Mouse (Mus musculus): Measurements from ENCODE around the gene Srsf3. TPM values are rescaled to one million over a fixed set of nuclear protein-coding genes. Genes with fewer than 3 reads are reported as not detected.

Srsf3 gene
- total and polyA plus RNA-seq, 3 experiments = 64.5 to 84.9 (median 84.5) TPM

GRCm38 (mm10) chr17:29000465-29000864, 32.0 kb upstream of the Srsf3 start:
- Histone ChIP-seq H3K79me2 (replicated peaks; ENCODE audit: control insufficient read depth, insufficient read depth, low read length) (peaks cover 7% of the 10 kb centered on the region), H3K27ac (no peak overlapping the region), H3K27me3 (ENCODE audit: control insufficient read depth, insufficient read depth, low read length) (no peaks in the 10 kb centered on the region), H3K4me3 (no peak overlapping the region), H3K9ac (ENCODE audit: low read depth, low read length) (no peak overlapping the region), H3K4me1 (ENCODE audit: control insufficient read depth, insufficient read depth, low read length) (peaks cover 1% of the 10 kb centered on the region; the same call in 1 of the 2 replicates), H3K36me3 (ENCODE audit: control insufficient read depth, insufficient read depth, low read length) (peaks cover 16% of the 10 kb centered on the region)
- WGBS = 79% methylated on average over 6 of the region's 6 CpGs
- no peak for DNase-seq
- intact Hi-C loops (cut with DNase I) = no loop called here
- no peak for TF ChIP-seq EP300 (IDR thresholded peaks at IDR 0.05; ENCODE audit: insufficient read depth, low read depth, low read length)
- TF ChIP-seq CTCF (IDR thresholded peaks at IDR 0.05) = no peak
- TF ChIP-seq POLR2A (IDR thresholded peaks at IDR 0.05; ENCODE audit: insufficient read depth, low read depth, low read length) = no peak

DNA sequence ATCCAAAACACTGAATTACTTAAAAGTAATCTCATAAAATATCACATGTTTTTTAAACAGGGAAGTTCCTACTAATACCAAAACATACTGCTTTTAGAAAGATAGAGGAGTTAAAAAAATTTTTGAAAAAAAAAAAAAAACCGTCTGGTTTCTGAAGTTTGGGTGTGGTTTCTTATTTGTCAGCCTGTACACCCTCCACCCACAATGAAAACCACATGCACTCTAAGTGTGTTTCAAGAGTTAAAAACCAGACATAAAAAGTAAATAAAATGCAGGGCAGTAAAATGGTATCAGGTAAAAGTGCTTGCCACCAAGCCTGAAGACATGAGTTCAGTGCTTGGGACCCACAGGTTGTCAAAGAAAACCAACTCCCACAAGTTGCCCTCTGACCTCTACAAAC, 28.7 kb upstream of the Srsf3 start:
- H3K27me3 ChIP-seq (ENCODE audit: control insufficient read depth, insufficient read depth, low read length) = no peaks in the 10 kb centered on the region
- WGBS = 37% methylated on average over 1 of the region's 1 CpGs
- no peak overlapping the region for H3K9ac ChIP-seq (ENCODE audit: low read depth, low read length)
- intact Hi-C loops (cut with DNase I) = no loop called here
- TF ChIP-seq CTCF (IDR thresholded peaks at IDR 0.05) = no peak
- TF ChIP-seq EP300 (IDR thresholded peaks at IDR 0.05; ENCODE audit: insufficient read depth, low read depth, low read length) = no peak
- TF ChIP-seq POLR2A (IDR thresholded peaks at IDR 0.05; ENCODE audit: insufficient read depth, low read depth, low read length) = no peak
- peaks cover 6% of the 10 kb centered on the region for H3K4me1 ChIP-seq (ENCODE audit: control insufficient read depth, insufficient read depth, low read length)
- DNase-seq = no peak
- peaks cover 10% of the 10 kb centered on the region for H3K79me2 ChIP-seq (replicated peaks; ENCODE audit: control insufficient read depth, insufficient read depth, low read length)
- no peak overlapping the region for H3K4me3 ChIP-seq
- H3K36me3 ChIP-seq (ENCODE audit: control insufficient read depth, insufficient read depth, low read length) = peaks cover 15% of the 10 kb centered on the region
- H3K27ac ChIP-seq = no peak overlapping the region

- DNase-seq = no peak
- Histone ChIP-seq H3K4me1 (ENCODE audit: control insufficient read depth, insufficient read depth, low read length) (peaks cover 6% of the 10 kb centered on the region), H3K27ac (no peak overlapping the region), H3K79me2 (replicated peaks; ENCODE audit: control insufficient read depth, insufficient read depth, low read length) (peaks cover 9% of the 10 kb centered on the region), H3K9ac (ENCODE audit: low read depth, low read length) (no peak overlapping the region), H3K36me3 (ENCODE audit: control insufficient read depth, insufficient read depth, low read length) (peaks cover 10% of the 10 kb centered on the region), H3K4me3 (no peak overlapping the region), H3K27me3 (ENCODE audit: control insufficient read depth, insufficient read depth, low read length) (no peaks in the 10 kb centered on the region)
- TF ChIP-seq CTCF (IDR thresholded peaks at IDR 0.05) (no peak), POLR2A (IDR thresholded peaks at IDR 0.05; ENCODE audit: insufficient read depth, low read depth, low read length) (no peak), EP300 (IDR thresholded peaks at IDR 0.05; ENCODE audit: insufficient read depth, low read depth, low read length) (no peak)
- intact Hi-C loops (cut with DNase I) = loop anchor here (5.0 kb wide), 1 partner anchor 53 kb away; the partner anchor contains the start of gene Kctd20
- WGBS = 98% methylated on average over 3 of the region's 3 CpGs
Measured at GRCm38 (mm10) chr17:29005002-29005401, 27.4 kb upstream of the Srsf3 start.

- intact Hi-C loops (cut with DNase I) = loop anchor here (5.0 kb wide), 1 partner anchor 55 kb away; the partner anchor contains the start of gene Kctd20
- TF ChIP-seq EP300 (IDR thresholded peaks at IDR 0.05; ENCODE audit: insufficient read depth, low read depth, low read length) (no peak), POLR2A (IDR thresholded peaks at IDR 0.05; ENCODE audit: insufficient read depth, low read depth, low read length) (no peak)
- Histone ChIP-seq H3K79me2 (replicated peaks; ENCODE audit: control insufficient read depth, insufficient read depth, low read length) (peaks cover 7% of the 10 kb centered on the region; the same call in 1 of the 2 replicates), H3K4me1 (ENCODE audit: control insufficient read depth, insufficient read depth, low read length) (peaks cover 6% of the 10 kb centered on the region), H3K27ac (peak overlapping the region; percentile 98), H3K4me3 (peak overlapping the region; percentile 95), H3K27me3 (ENCODE audit: control insufficient read depth, insufficient read depth, low read length) (no peaks in the 10 kb centered on the region), H3K36me3 (ENCODE audit: control insufficient read depth, insufficient read depth, low read length) (peaks cover 10% of the 10 kb centered on the region), H3K9ac (ENCODE audit: low read depth, low read length) (peak overlapping the region; percentile 92)
- 0% methylated on average over 7 of the region's 7 CpGs for WGBS
- DNase-seq = no peak
Measured at GRCm38 (mm10) chr17:29006812-29007211, 25.6 kb upstream of the Srsf3 start.

- H3K9ac ChIP-seq (ENCODE audit: low read depth, low read length) = peak overlapping the region; percentile 92
- H3K4me1 ChIP-seq (ENCODE audit: control insufficient read depth, insufficient read depth, low read length) = peaks cover 6% of the 10 kb centered on the region
- H3K4me3 ChIP-seq = peak overlapping the region; percentile 95
- TF ChIP-seq EP300 (IDR thresholded peaks at IDR 0.05; ENCODE audit: insufficient read depth, low read depth, low read length) (no peak), POLR2A (IDR thresholded peaks at IDR 0.05; ENCODE audit: insufficient read depth, low read depth, low read length) (no peak), CTCF (IDR thresholded peaks at IDR 0.05) (no peak)
- H3K36me3 ChIP-seq (ENCODE audit: control insufficient read depth, insufficient read depth, low read length) = peaks cover 10% of the 10 kb centered on the region
- DNase-seq = no peak
- intact Hi-C loops (cut with DNase I) = loop anchor here (5.0 kb wide), 1 partner anchor 55 kb away; the partner anchor contains the start of gene Kctd20
- H3K27me3 ChIP-seq (ENCODE audit: control insufficient read depth, insufficient read depth, low read length) = no peaks in the 10 kb centered on the region
- 0% methylated on average over 19 of the region's 19 CpGs for WGBS
- peak overlapping the region; percentile 98 for H3K27ac ChIP-seq
- peaks cover 7% of the 10 kb centered on the region; the same call in 1 of the 2 replicates for H3K79me2 ChIP-seq (replicated peaks; ENCODE audit: control insufficient read depth, insufficient read depth, low read length)
Measured at GRCm38 (mm10) chr17:29007243-29007640, 25.2 kb upstream of the Srsf3 start.

GRCm38 (mm10) chr17:29007641-29008325, 24.6 kb upstream of the Srsf3 start, which contains the start of gene Stk38:
TSS of gene Stk38 (minus strand) at chr17:29007995.
- Histone ChIP-seq H3K9ac (ENCODE audit: low read depth, low read length) (peak within 1 kb of the TSS; percentile 92), H3K27me3 (ENCODE audit: control insufficient read depth, insufficient read depth, low read length) (no peaks in the 10 kb centered on the region), H3K4me3 (peak within 1 kb of the TSS; percentile 95), H3K36me3 (ENCODE audit: control insufficient read depth, insufficient read depth, low read length) (peaks cover 8% of the 10 kb centered on the region), H3K4me1 (ENCODE audit: control insufficient read depth, insufficient read depth, low read length) (peaks cover 6% of the 10 kb centered on the region), H3K79me2 (replicated peaks; ENCODE audit: control insufficient read depth, insufficient read depth, low read length) (peaks cover 6% of the 10 kb centered on the region; the same call in 1 of the 2 replicates), H3K27ac (peak within 1 kb of the TSS; percentile 98)
- under 1% methylated on average over 65 of the region's 65 CpGs for WGBS
- intact Hi-C loops (cut with DNase I) = loop anchor here (5.0 kb wide), 1 partner anchor 55 kb away; the partner anchor contains the start of gene Kctd20
- TF ChIP-seq CTCF (IDR thresholded peaks at IDR 0.05) = no peak
- peak; percentile 89 for TF ChIP-seq POLR2A (IDR thresholded peaks at IDR 0.05; ENCODE audit: insufficient read depth, low read depth, low read length)
- peak; percentile 77; the same call in 1 of the 2 replicates for TF ChIP-seq EP300 (IDR thresholded peaks at IDR 0.05; ENCODE audit: insufficient read depth, low read depth, low read length)
- peak; percentile 98 for DNase-seq

Data from heart, adult 2 months (tissue).